Mouse (Mus musculus): Measurements from ENCODE around the gene Rnf24.

Gene Rnf24

GRCm38 (mm10) chr2:131262680-131263670, 89.7 kb downstream of the Rnf24 start:
- DNase-seq (ENCODE audit: low read depth, low spot score): peak; percentile 61

DNA sequence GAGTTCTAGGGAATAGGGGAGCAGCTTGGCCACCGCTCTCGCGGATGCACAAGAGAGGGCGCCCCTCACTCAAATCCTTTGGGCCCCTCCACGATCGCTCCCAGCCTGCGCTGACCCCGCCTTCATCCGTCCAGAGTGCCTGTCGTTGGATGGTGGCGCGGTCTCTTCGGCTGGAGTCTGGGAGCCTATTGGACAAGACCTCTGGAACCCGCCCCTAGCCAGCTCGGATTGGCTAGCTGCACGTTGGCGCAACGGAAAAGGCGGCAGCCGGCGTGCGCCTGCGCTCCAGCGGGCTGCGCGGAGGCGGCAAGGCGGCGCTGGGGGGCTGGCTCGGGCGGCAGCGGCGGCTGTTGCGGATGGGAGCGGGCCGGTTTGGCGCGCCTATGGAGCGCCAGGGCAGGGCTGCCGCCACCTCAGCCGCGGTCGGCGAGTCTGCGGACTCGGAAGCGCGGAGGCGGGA, 90.4 kb downstream of the Rnf24 start, which contains the start of gene Pank2:
Gene Pank2, plus strand, starts transcription at position 283 of the 460 bp plus-strand sequence.
- peak; percentile 97 for DNase-seq (ENCODE audit: low read depth, low spot score)

GRCm38 (mm10) chr2:131261481-131262212, 91.0 kb downstream of the Rnf24 start:
- no peak for DNase-seq (ENCODE audit: low read depth, low spot score)

- no peak for DNase-seq (ENCODE audit: low read depth, low spot score)
Observed at GRCm38 (mm10) chr2:131260544-131261307, 92.0 kb downstream of the Rnf24 start.

- no peak for DNase-seq (ENCODE audit: low read depth, low spot score)
Observed at GRCm38 (mm10) chr2:131258693-131259092, 94.0 kb downstream of the Rnf24 start.

DNA sequence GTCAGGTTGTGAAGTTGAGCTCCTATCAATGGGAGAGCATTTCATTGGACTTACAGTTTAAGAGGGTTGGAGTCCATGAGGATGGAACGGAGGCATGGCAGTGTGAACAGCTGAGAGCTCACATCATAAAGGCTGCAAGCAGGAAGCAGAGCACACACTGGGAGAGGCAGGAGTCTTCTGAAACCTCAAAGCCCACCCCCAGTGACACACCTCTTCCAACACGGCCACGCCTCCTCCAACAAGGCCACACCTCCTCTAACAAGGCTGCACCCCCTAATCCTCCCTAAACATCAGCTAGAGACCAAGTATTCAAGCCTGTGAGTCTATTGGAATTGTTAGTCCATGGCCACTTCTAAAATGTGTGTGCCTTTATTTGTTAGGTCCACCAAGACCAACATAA, 97.0 kb downstream of the Rnf24 start:
- DNase-seq (ENCODE audit: low read depth, low spot score): no peak

DNA sequence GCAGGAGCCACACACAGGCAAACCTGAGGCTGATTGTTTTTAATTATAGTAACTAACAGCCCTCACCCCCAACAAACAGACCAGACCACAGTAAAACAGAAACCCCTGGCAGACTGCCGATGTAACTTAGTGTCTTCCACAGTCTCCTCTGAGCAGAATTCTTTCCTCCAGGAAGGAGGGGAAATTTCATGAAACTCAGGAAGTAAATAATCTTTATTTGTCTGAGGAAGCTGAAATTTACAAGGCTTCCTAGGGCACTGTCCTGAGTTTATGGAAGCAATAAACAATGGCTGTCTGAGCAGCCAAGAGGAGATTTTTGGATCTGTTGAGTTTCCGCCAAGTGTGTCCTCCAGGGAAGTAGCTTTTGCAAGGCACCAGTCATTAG, 98.4 kb downstream of the Rnf24 start:
- no peak for DNase-seq (ENCODE audit: low read depth, low spot score)

DNA sequence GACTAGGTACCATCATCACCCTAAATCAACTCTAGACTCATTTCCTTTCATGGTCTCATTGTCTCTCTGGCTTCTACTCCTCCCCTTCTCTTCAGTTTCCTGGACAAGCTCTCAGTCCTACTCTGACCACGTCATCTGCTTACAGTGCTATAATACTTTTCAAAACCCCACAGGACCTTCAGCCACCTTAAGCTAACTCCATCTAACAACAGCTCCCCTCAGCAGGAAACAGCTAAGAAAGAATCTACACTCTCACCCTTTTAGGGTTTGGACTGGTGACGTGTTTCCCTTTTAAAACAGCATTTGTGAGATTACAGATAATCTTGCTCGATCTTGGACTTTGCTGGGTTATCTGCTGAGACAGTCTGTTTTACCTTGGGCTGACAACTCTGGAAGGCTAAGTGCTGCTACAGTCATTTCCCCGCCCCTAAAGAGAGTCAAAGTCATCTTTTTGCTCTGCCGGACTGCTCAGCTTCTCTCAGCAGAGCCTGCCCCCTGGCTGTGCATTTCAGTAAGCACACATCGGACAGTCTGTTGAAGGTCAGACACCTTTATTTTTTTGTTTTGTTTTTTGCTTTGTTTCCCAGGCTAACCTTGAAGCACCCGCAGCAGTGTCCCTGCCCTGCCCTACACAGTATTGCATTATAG, 98.9 kb downstream of the Rnf24 start:
- peak; percentile 72 for DNase-seq (ENCODE audit: low read depth, low spot score)
